Mouse (Mus musculus): ENCODE data around the gene Ogg1. TPM values are rescaled to one million over a fixed set of nuclear protein-coding genes. Genes with fewer than 3 reads are reported as not detected.

The Ogg1 gene
- polyA plus RNA-seq, 1 experiment: 16.4 TPM

- H3K36me3 ChIP-seq (ENCODE audit: control insufficient read depth, insufficient read depth, low read length): no peaks in the 10 kb centered on the region; the same call in 1 of the 2 replicates
- H3K27me3 ChIP-seq (replicated peaks; ENCODE audit: control insufficient read depth, insufficient read depth, low read length): no peaks in the 10 kb centered on the region
- no peak overlapping the region for H3K27ac ChIP-seq (ENCODE audit: insufficient read depth, low read depth, low read length)
- H3K4me1 ChIP-seq (ENCODE audit: control insufficient read depth, insufficient read depth, low read length): peaks cover 3% of the 10 kb centered on the region; the same call in 1 of the 2 replicates
- TF ChIP-seq POLR2A (IDR thresholded peaks at IDR 0.05; ENCODE audit: low read depth, low read length) (no peak), CTCF (conservative IDR thresholded peaks at IDR 0.05; ENCODE audit: insufficient read depth, insufficient read length, low read depth, low read length) (no peak)
- H3K4me3 ChIP-seq (ENCODE audit: insufficient read depth, low read depth, low read length): no peak overlapping the region
- WGBS: 88% methylated on average over 5 of the region's 5 CpGs
- no peak for DNase-seq
These were observed 41.8 kb downstream of the Ogg1 start for GRCm38 (mm10) chr6:113368577-113368976.

GRCm38 (mm10) chr6:113370194-113370929 lies 43.6 kb downstream of the Ogg1 start:
- H3K4me3 ChIP-seq (ENCODE audit: insufficient read depth, low read depth, low read length): no peak overlapping the region
- WGBS: 64% methylated on average over 20 of the region's 20 CpGs
- H3K27me3 ChIP-seq (replicated peaks; ENCODE audit: control insufficient read depth, insufficient read depth, low read length): no peaks in the 10 kb centered on the region
- no peak for DNase-seq
- no peak for TF ChIP-seq POLR2A (IDR thresholded peaks at IDR 0.05; ENCODE audit: low read depth, low read length)
- no peak for TF ChIP-seq CTCF (conservative IDR thresholded peaks at IDR 0.05; ENCODE audit: insufficient read depth, insufficient read length, low read depth, low read length)
- no peak overlapping the region for H3K27ac ChIP-seq (ENCODE audit: insufficient read depth, low read depth, low read length)
- peaks cover 3% of the 10 kb centered on the region; the same call in 1 of the 2 replicates for H3K4me1 ChIP-seq (ENCODE audit: control insufficient read depth, insufficient read depth, low read length)
- H3K36me3 ChIP-seq (ENCODE audit: control insufficient read depth, insufficient read depth, low read length): no peaks in the 10 kb centered on the region; the same call in none of the 2 replicates

GRCm38 (mm10) chr6:113373491-113373890 lies 46.7 kb downstream of the Ogg1 start:
- H3K36me3 ChIP-seq (ENCODE audit: control insufficient read depth, insufficient read depth, low read length): no peaks in the 10 kb centered on the region; the same call in none of the 2 replicates
- WGBS: 92% methylated on average over 4 of the region's 4 CpGs
- no peak overlapping the region for H3K27ac ChIP-seq (ENCODE audit: insufficient read depth, low read depth, low read length)
- TF ChIP-seq CTCF (conservative IDR thresholded peaks at IDR 0.05; ENCODE audit: insufficient read depth, insufficient read length, low read depth, low read length): no peak
- TF ChIP-seq POLR2A (IDR thresholded peaks at IDR 0.05; ENCODE audit: low read depth, low read length): no peak
- H3K27me3 ChIP-seq (replicated peaks; ENCODE audit: control insufficient read depth, insufficient read depth, low read length): no peaks in the 10 kb centered on the region
- H3K4me3 ChIP-seq (ENCODE audit: insufficient read depth, low read depth, low read length): no peak overlapping the region
- H3K4me1 ChIP-seq (ENCODE audit: control insufficient read depth, insufficient read depth, low read length): peaks cover 6% of the 10 kb centered on the region; the same call in 1 of the 2 replicates
- no peak for DNase-seq

- Histone ChIP-seq H3K27me3 (replicated peaks; ENCODE audit: control insufficient read depth, insufficient read depth, low read length) (no peaks in the 10 kb centered on the region), H3K27ac (ENCODE audit: insufficient read depth, low read depth, low read length) (peak overlapping the region; percentile 73), H3K4me1 (ENCODE audit: control insufficient read depth, insufficient read depth, low read length) (peaks cover 14% of the 10 kb centered on the region), H3K36me3 (ENCODE audit: control insufficient read depth, insufficient read depth, low read length) (peaks cover 2% of the 10 kb centered on the region), H3K4me3 (ENCODE audit: insufficient read depth, low read depth, low read length) (peak overlapping the region; percentile 74)
- WGBS: 5% methylated on average over 7 of the region's 7 CpGs
- TF ChIP-seq CTCF (conservative IDR thresholded peaks at IDR 0.05; ENCODE audit: insufficient read depth, insufficient read length, low read depth, low read length) (no peak), POLR2A (IDR thresholded peaks at IDR 0.05; ENCODE audit: low read depth, low read length) (no peak)
- DNase-seq: no peak
These were observed 50.4 kb downstream of the Ogg1 start for GRCm38 (mm10) chr6:113377172-113377495.

- H3K27ac ChIP-seq (ENCODE audit: insufficient read depth, low read depth, low read length): peak within 1 kb of the TSS; percentile 91
- peaks cover 14% of the 10 kb centered on the region for H3K4me1 ChIP-seq (ENCODE audit: control insufficient read depth, insufficient read depth, low read length)
- peaks cover 2% of the 10 kb centered on the region for H3K36me3 ChIP-seq (ENCODE audit: control insufficient read depth, insufficient read depth, low read length)
- DNase-seq: peak; percentile 96
- no peaks in the 10 kb centered on the region for H3K27me3 ChIP-seq (replicated peaks; ENCODE audit: control insufficient read depth, insufficient read depth, low read length)
- TF ChIP-seq POLR2A (IDR thresholded peaks at IDR 0.05; ENCODE audit: low read depth, low read length) (peak; percentile 42), CTCF (conservative IDR thresholded peaks at IDR 0.05; ENCODE audit: insufficient read depth, insufficient read length, low read depth, low read length) (no peak)
- peak within 1 kb of the TSS; percentile 74 for H3K4me3 ChIP-seq (ENCODE audit: insufficient read depth, low read depth, low read length)
- WGBS: under 1% methylated on average over 61 of the region's 61 CpGs
These were observed 51.0 kb downstream of the Ogg1 start, which contains the start of the genes Tada3 and Arpc4 for GRCm38 (mm10) chr6:113377496-113378385. Tada3 (minus strand) TSS chr6:113377883. Arpc4 (plus strand) TSS chr6:113378115.

GRCm38 (mm10) chr6:113379246-113379645 lies 52.5 kb downstream of the Ogg1 start:
- DNase-seq: no peak
- Histone ChIP-seq H3K27me3 (replicated peaks; ENCODE audit: control insufficient read depth, insufficient read depth, low read length) (no peaks in the 10 kb centered on the region), H3K4me3 (ENCODE audit: insufficient read depth, low read depth, low read length) (peak overlapping the region; percentile 3), H3K4me1 (ENCODE audit: control insufficient read depth, insufficient read depth, low read length) (peaks cover 14% of the 10 kb centered on the region), H3K27ac (ENCODE audit: insufficient read depth, low read depth, low read length) (no peak overlapping the region), H3K36me3 (ENCODE audit: control insufficient read depth, insufficient read depth, low read length) (peaks cover 4% of the 10 kb centered on the region)
- TF ChIP-seq POLR2A (IDR thresholded peaks at IDR 0.05; ENCODE audit: low read depth, low read length): no peak
- TF ChIP-seq CTCF (conservative IDR thresholded peaks at IDR 0.05; ENCODE audit: insufficient read depth, insufficient read length, low read depth, low read length): no peak
- WGBS: 61% methylated on average over 6 of the region's 6 CpGs

GRCm38 (mm10) chr6:113380480-113380879 lies 53.7 kb downstream of the Ogg1 start:
- no peak overlapping the region for H3K27ac ChIP-seq (ENCODE audit: insufficient read depth, low read depth, low read length)
- peaks cover 5% of the 10 kb centered on the region for H3K36me3 ChIP-seq (ENCODE audit: control insufficient read depth, insufficient read depth, low read length)
- no peaks in the 10 kb centered on the region for H3K27me3 ChIP-seq (replicated peaks; ENCODE audit: control insufficient read depth, insufficient read depth, low read length)
- peaks cover 14% of the 10 kb centered on the region for H3K4me1 ChIP-seq (ENCODE audit: control insufficient read depth, insufficient read depth, low read length)
- DNase-seq: peak; percentile 58
- no peak overlapping the region for H3K4me3 ChIP-seq (ENCODE audit: insufficient read depth, low read depth, low read length)
- TF ChIP-seq CTCF (conservative IDR thresholded peaks at IDR 0.05; ENCODE audit: insufficient read depth, insufficient read length, low read depth, low read length) (no peak; the same call in 1 of the 2 replicates), POLR2A (IDR thresholded peaks at IDR 0.05; ENCODE audit: low read depth, low read length) (no peak)
- 62% methylated on average over 11 of the region's 11 CpGs for WGBS
